Mouse (Mus musculus) A20 (cell line): ENCODE results near the gene Rnf217.

Source experiments
- DNase-seq: peaks from one replicate; pipeline ENCODE4 v3.0.0-alpha.2; 2011; ENCODE audit warnings: low read depth, low spot score

The Rnf217 gene

DNA sequence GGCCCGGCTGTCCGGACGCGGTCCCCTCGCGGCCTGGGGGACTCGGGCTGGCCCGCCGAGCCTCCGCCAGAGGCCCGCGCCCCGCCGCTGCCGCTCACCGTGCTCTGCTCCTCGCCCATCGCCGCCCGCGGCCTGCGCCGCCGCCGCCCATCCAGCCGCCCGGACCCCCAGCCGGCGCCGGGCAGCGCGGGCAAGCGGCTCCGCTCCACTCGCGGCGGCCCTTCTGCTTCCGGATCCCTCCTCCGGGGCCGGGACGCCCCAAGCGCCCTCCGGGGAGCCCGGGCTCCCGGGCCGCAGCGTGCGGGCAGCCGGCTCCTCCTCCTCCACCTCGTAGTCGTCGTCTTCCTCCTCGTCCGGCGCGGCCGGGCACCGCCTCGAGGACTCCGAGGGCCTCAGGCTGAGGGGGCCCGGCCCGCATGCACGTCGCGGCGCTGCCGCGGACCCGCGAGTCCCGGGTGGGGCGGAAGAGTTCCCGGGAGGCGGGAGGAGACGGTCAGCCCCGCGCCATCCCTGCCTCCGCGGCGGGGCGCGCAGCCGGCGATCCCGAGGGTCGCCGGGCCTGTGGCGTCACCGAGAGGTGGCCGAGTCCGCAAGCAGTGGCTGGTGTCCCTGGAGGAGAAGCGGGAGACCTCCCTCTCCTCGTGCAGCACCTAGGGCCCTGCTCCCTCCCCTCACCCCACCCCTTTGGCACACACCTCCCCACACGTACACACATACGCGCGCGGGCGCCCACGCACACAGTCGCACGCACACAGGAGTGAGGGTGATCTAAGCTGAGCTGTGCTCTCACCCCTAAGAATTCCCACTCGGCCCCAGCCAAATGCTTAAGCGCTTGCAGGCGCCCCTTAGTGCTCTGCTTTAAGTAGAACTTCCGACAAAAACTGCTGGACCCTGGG is at the start of gene Rnf217:
Gene Rnf217 (minus strand): TSS at position 119 of the 896 bp plus-strand sequence.
- no peak for DNase-seq

- DNase-seq, result no peak
Observed at GRCm38 (mm10) chr10:31647270-31647669, 38.3 kb upstream of the Rnf217 start.

DNA sequence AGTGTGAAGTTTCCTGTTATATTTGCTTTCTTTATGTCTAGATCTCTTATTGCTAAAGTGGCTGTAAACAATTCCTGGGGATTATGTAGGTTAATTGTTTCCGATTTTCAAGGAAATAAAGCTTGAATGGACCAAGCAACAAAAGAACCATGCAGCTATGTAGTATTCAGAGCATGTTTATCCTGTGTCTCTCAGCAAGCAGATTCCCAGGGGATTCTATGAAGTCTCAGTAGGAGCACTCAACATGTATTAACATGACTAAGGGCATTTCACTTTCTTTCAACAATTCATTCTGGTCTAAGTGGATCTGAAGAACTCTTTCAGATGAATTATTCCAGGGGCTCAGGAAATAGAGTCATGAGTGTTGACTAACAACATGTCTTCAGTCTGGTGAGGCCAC is 37.1 kb upstream of the Rnf217 start:
- DNase-seq, result no peak

- DNase-seq, result no peak
Observed at GRCm38 (mm10) chr10:31635098-31635497, 26.1 kb upstream of the Rnf217 start.

DNA sequence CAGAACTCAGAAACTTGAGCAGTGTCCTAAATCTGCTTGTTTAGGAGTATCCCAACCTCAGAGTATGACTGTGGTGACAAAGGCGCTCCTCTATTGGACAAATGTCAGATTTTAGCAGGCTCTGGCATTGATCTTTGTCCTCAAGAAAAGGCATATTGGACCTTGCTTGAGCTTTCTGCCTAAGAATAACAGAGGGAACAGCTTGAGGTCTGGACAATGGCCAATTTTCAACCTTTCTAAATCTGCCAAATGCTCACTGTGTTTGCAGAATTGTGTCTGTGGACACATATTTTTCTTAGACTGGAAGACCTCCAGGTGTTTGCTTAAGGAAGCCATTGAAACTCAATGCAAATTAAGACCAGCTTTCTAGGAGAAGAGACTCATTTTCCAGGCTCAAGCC is 23.0 kb upstream of the Rnf217 start:
- DNase-seq, result no peak

DNA sequence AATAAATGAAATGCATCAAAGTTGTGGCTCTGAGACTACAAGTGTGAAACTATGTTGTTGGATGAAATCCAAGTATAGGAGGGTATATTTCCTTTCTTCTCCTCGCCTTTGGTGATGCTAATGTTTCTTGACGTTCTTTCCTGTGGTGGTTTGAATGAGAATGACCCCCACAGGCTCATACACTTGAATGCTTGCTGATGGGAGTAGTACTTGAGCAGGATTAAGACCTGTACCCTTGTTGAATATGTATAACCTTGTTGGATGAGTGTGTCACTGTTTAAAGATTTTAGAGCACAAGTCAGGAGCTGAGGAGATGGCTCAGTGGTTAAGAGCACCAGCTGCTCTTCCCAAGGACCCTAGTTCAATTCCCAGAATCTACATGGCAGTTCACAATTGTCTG is 6.4 kb upstream of the Rnf217 start:
- DNase-seq, result no peak

GRCm38 (mm10) chr10:31614111-31614510 is 5.1 kb upstream of the Rnf217 start:
- DNase-seq, result no peak

DNA sequence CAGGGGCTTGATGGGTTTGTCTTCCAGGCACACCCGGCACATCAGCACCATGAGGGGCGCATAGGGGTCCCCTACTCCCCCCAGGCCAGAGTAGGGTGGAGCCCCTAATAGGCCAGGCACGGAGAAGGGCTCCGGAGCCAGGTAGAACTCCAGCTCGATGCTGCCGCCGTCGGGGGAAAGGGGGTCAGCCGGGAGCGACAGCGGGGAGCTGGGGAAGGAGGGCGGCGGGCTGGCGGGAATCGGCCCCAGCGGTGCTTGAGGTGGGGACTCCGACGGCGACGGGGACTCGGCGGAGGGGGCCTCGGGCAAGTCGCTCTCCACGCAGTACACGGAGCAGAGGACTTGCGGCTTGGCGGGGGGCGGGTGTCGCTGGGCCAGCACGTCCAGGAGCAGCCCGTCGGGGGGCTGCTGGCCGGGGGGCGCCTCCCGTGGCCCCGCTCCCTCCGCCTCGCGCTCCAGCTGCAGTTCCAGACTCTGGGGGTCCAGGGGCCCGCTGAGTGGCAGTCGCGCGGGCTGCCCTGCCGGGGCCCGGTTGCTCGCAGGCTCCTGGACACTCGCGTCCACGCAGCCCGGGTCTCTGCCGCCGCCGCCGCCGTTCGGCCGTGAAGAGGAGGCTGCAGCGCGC is 431 bp downstream of the Rnf217 start:
- DNase-seq, result no peak

- no peak for DNase-seq
Observed at GRCm38 (mm10) chr10:31606981-31607867, 1.8 kb downstream of the Rnf217 start.

DNA sequence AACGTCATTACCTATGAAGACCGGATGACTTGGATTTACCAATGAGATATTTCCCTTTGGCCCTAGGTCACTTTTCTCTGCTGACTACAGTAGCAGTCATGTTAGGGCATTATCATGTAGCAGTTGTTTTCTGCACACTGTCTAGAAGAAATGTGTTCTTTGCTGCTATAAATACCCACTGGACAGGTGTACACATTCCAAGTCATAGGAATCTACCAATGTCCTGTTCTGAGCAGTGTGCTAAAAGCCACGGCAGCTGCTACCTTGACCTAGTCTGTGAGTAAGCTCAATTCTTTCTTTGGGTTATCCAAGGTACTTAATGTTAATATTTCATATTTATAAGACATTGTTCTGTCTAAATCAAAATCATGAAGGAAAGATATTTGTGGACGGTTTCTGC is 5.1 kb downstream of the Rnf217 start:
- DNase-seq, result no peak

DNA sequence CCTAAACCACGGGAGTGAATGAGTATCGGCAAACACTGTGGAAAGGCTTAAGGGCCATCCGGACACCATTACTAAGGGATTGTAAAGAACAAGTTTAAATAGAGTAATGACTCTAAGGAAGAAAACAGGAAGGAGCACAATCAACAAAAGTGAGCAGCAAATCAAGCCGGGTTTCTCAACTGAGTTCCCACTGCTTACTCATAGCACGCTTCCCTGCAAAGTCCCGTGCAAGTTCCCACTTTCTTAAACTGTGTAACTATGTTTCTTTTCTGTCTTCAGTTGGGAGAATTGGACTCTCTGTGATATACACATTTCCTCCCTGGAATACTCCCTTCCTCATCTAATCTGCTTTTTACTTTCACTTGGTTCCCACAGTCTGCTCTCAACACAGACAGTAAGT is 8.9 kb downstream of the Rnf217 start:
- DNase-seq, result no peak

- no peak for DNase-seq
Observed at GRCm38 (mm10) chr10:31597886-31598285, 11.1 kb downstream of the Rnf217 start.

DNA sequence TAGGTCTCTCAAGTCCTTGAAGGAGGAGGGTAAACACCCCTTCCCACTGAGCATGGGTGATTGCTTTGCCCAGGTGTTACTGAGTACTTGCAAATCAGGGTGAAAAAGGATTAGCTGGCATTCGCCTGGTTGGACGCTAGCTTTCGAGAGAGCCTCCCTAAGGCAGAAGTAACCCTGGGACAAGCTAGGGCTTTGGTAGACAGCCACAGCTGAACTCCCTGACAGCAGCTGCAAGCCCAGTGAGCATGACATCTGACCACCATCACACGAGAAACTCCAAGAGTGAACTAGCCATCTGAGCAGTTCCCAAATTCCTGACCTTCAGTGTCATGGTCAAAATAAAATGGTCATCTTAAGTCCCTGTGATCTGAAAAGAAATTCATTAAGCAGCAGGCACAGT is 12.2 kb downstream of the Rnf217 start:
- DNase-seq, result no peak

DNA sequence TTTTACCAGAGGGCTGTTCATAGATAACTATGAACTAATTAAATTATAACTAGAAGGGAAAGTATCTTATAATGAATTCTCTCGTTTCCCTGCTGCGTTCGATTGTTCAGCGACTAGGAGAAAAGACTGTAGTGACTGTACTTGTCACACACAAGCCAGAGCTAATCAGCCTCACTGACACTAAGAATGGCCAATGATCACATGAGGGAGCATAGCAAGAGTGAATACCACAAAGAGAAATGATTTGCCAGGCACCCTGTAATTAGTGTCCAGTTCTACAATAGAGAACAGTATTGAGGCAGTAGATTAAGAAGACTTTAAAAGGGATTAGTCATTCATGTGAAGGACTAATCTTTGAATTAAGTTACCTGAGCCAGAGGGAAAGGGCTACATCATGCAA is 13.7 kb downstream of the Rnf217 start:
- no peak for DNase-seq

DNA sequence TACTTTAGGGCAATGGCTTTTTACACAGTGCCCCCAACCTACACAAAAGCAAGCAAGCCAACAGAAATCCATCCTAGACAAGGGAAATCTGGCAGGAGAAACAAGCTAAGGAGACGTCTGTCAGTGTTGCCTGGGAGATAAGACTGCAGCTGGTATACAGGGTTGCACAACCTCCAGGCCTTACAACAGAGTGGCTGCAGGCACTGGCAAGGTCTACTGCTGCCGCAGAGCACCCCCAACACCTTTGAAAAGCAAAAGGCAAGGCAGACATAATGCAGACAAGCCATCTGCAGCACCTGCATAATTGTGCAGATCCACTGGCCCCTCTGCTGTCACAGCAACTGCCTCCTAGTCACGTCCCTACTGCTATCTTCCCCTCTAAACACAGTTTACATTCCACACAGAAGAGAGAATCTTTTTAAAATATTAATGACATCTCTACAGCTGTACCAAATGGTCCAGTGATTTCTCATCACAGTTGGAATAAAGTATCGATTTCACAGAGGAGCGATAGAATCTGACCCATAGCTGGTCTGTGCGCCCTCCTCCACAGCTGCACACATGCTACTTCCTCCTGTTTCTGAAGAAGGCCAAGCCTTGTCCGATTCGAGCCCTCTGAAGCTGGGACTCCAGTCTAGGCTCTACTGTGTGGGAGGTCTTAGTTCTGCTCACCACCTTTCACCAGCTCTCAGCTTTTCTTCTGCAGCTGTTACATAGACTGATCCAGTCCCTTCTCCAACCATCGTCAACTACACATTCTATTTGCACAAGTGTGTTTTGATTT is 16.1 kb downstream of the Rnf217 start:
- DNase-seq, result no peak

DNA sequence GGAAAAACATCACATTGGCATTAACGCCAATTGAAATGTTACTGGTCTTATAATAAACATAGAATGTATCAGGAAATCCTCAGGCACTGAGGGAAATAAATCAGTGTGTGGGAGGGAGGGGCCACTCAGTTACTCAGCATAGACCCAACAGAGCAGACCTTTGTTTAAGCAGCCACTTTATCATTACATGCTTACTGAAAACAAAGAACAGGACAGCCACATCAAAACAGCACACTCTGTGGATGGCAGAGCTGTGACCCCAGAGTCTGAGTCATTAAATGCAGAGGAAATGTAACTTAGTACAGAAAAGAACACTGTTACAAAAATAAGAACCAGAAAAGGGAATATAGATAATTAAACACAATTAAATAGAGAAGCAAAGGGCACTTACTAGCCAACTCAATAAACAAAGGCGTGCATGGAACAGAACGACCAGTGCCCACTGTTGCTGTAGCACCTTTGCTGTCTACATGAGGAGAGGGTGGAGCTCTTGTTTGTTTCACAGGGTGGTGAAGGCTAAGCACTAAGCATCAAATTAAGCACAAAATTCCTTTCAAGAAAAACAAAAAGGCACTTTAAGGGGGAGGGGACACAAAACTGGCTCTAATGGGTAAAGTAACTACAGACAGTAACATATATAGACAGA is 16.8 kb downstream of the Rnf217 start:
- no peak for DNase-seq

- no peak for DNase-seq
Observed at GRCm38 (mm10) chr10:31580722-31581121, 28.3 kb downstream of the Rnf217 start.

DNA sequence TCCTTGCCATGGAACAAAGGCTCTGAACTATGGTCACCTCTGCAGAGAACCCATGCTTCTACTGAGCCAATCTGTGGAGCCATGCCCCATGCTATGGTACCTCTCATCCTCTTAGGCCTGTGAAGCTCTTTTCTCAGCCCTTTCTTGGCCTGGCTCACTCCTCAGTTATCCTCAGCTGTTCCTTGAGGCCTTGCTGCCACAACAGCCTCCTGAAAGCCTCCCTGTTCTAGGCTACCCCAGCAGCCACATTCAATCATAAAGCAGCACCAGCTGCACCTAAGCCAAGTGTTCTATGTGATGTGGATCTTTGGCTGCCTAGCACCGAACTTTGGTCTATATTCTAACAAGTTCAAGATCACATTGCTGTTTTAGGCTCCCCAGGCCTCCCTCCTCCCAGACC is 28.9 kb downstream of the Rnf217 start:
- no peak for DNase-seq

DNA sequence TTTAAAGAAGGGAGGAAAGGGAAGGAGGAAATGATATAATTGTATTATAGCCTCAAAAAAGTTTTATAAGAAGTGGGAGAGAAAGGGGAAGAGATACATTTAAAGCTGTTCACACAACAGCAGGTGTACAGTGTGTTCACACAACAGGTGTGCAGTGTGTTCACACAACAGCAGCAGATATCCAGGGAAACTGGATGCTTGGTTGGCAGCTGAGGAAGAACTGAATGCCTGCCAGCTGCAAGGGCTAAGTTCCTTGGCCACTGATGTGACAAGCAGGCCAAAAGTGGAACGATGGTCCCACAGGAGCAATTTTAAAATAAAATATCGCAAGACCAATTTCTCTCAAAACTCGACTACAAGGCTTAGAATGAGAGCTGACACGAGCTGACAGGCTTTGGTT is 35.7 kb downstream of the Rnf217 start:
- no peak for DNase-seq

DNA sequence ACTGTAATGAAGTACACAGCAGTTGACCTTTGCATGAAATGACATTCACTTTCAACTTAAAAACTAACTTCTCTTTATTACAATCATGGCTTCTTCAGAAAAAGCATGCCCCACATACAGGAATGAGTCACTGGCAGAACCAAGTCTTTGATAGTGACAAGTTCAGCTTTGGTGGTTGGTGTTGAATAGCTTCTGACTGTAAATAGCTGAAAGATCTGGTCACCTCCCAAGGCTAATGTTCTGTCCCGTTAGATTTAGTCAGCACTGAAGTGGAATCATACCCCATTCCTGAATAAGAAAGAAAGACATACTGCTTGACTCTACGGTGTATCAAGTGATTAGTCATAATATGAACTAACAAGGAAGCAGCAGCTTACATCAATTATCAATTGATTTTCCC is 51.7 kb downstream of the Rnf217 start:
- no peak for DNase-seq

- DNase-seq, result no peak
Observed at GRCm38 (mm10) chr10:31555433-31555960, 53.5 kb downstream of the Rnf217 start.
